Mouse (Mus musculus) CD4-positive, CD25-positive, alpha-beta regulatory T cell, adult 2 months (primary cell): Measurements from ENCODE around the gene Lats2.
"Not testable (repeated sequence)": the region's sequence is repeated elsewhere in the genome, so short reads cannot be mapped to it uniquely, and the experiment has no call there.

ENCODE experiments used
- DNase-seq: peaks from one replicate; pipeline ENCODE4 v3.0.0-alpha.2; 2012; ENCODE audit warnings: low read depth, low spot score

Gene Lats2

DNA sequence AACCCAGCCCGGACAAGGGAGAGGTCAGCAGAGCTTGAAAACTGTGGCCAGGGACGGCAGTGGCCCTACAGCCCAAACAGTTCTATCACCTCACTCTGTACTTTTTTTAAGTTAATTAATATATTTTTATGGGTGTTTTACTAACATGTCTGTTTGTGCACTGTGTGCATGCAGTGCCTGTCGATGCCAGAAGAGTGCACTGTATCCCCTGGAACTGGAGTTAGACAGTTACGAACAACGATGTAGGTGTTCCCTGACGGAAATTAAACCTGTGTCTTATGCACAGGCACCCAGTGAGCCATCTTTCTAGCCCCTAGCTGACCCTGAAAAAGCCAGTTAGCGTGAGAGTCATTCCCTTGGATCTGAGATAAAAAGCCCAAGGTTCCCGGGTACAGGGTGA, 62.6 kb downstream of the Lats2 start:
- DNase-seq: peak; percentile 42

- no peak for DNase-seq
Measured at GRCm38 (mm10) chr14:57694246-57694645, 63.9 kb downstream of the Lats2 start.

- no peak for DNase-seq
Measured at GRCm38 (mm10) chr14:57692517-57693130, 65.6 kb downstream of the Lats2 start.

DNA sequence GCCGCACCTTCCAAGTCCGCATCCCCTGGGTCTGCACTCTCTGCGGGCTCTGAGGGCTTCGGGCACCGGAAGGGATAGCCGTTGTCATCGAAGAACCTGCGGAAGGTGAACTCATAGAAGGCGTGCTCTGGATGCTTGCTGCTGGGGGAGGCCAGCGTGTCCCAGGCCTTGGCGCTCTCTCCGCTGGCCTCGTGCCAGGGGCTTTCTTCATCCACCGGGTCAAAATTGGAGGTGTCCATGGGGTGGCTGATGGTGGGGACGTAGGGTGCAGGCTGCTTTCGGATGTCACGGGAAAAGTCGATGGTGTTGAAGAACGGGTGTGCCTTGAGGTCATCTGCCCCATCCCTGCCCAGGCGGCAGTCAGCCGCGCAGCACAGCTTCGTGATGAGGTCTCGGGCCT, 66.9 kb downstream of the Lats2 start:
- DNase-seq: no peak

DNA sequence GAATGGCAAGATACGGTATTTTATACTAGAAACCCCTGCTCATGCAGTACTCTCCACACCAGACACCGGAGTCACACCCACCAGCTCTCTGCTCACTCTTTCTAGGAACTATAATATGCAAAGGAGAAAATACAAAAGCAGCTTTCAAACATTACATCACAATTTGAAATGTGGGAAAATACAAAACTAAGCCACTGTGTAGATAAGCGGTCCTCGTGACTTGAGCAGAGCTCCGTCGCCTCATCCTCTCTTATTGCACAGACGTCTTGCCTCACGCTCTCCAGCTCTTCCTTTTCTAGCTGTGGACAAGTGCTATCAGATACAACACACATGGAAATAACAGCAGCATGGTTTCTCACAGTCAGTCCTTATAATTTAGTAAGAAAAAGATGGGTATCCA, 67.5 kb downstream of the Lats2 start:
- DNase-seq: no peak

- not testable (repeated sequence) for DNase-seq
Measured at GRCm38 (mm10) chr14:57688066-57688465, 70.1 kb downstream of the Lats2 start.

DNA sequence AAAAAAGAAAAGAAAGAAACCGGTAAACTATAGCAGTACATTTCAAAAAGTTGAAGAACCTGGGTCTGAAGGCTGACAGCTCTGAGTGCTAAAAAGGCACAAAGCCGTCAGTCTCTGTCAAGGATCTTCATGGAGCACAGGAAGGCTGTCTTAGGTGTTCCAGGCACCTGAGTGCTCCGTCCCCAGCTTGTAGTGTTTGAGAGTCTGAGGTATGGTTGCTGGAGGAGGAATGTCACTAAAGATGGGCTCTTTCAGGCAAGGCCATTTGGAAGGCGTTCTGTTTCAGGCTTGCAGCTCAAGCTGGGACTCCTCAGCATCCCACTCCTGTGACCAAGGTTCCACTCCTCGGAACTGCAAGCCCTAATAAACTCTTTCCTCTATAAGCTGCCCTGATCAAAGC, 70.7 kb downstream of the Lats2 start:
- no peak for DNase-seq

GRCm38 (mm10) chr14:57686647-57687046, 71.5 kb downstream of the Lats2 start:
- no peak for DNase-seq

GRCm38 (mm10) chr14:57684579-57684978, 73.6 kb downstream of the Lats2 start:
- peak; percentile 81 for DNase-seq

- DNase-seq: no peak
Measured at GRCm38 (mm10) chr14:57682751-57683150, 75.4 kb downstream of the Lats2 start.

DNA sequence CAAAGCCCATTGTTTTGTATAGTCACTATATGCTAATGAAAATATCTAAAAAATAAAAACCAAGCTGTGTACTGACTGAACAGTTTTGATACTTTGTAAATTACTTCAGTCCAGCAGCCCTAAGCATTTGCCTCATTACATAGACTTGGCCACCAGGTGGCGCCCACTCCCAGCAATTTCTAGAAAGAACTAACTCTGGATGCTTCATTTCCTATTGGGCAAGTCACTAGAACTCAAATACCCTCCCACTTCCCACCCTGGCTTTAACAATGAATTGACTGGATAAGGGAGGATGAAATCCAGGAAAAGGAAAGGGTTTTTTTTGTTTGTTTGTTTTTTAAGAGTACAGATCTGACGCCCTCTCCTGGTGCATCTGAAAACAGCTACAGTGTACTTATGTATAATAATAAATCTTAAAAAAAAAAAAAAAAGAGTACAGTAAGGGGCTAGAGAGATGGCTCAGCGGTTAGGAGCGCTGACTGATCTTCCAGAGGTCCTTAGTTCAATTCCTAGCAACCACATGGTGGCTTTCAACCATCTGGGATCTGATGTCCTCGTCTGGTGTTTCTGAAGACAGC, 78.1 kb downstream of the Lats2 start:
- DNase-seq: peak; percentile 90

DNA sequence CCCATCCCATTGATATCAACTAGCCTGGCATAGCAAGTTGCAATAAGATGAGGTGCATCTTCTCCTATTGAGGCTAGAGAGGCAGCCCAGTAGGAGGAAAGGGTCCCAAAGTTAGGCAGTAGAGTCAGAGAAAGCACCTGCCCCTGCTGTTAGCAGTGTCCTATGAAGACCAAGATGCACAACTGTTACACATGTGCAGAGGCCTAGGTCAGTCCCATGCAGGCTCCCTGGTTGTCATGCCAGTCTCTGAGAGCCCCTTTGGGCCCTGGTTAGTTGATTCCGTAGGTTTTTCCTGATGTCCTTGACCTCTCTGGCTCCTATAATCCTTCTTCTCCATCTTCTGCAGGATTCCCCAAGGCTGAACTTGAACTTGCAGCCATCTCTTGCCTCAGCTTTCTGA, 78.7 kb downstream of the Lats2 start:
- DNase-seq: no peak

DNA sequence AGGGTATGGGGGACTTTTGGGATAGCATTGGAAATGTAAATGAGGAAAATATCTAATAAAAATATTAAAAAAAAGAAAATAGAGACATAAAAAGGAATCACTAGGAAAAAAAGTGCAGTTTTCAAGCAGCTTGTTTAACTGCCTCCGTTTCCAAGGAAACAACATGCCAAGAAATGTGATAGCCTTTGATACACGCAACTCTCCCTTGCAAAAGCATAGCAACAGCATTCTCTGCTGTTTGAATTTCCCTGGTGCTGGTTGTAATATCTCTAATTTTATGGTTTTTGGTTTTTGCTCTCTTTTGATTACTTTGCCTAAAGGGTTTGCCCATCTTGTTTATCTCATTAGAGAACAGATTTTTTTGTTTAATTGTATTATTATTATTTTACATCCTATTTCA, 82.7 kb downstream of the Lats2 start:
- DNase-seq: no peak

DNA sequence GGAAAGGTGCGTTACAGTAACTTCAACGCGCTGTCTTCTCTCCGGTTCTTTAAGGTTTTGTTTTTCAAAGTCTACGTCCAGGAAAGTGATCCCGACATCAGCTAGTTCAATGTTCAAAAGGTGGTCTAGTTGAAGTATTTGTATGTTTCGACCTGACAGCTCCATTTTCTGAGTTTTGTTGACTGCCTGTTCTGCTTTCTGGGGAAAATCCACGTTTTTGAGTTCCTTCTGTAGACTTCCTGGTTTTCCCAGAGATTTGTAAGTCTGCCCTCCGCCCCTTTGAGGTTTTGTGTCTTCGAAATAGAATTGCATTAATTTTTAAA, 92.6 kb downstream of the Lats2 start:
- DNase-seq: no peak

- peak; percentile 90 for DNase-seq
Measured at GRCm38 (mm10) chr14:57664822-57665627, 93.2 kb downstream of the Lats2 start, which contains the start of gene Xpo4. TSS of gene Xpo4 (minus strand) at chr14:57665430.

- peak; percentile 58 for DNase-seq
Measured at GRCm38 (mm10) chr14:57664311-57664821, 93.8 kb downstream of the Lats2 start.

- no peak for DNase-seq
Measured at GRCm38 (mm10) chr14:57663630-57664029, 94.6 kb downstream of the Lats2 start.

GRCm38 (mm10) chr14:57658301-57658700, 99.9 kb downstream of the Lats2 start:
- DNase-seq: peak; percentile 41

DNA sequence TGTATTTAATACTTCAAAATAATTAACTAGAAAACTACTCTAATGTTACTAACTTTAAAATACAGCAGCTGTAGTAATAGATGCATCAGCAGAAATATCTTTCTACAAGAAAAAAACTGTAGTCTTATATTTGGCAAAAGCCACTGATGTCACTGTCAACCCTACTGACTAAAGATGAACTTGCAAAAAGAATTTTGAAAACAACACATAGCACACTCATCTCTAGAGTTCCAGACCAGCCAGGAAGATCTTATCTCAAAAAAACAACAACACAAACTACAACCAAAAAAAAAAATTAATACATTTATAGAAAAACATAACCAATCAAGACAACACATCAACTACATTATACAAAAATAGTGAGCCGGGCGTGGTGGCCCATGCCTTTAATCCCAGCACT, 100.7 kb downstream of the Lats2 start:
- no peak for DNase-seq

DNA sequence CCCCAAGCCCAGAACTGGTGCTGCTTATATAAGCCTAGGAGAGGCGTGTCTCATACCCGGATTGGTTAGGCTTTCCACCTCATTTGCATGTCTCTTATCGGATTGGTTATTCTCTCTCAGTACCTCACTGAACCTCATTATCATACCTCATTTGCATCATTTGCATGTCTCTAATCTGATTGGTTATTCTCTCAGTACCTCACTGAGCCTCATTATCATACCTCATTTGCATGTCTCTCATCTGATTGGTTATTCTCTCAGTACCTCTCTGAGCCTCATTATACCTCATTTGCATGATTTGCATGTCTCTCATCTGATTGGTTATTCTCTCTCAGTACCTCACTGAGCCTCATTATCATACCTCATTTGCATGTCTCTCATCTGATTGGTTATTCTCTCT, 101.7 kb downstream of the Lats2 start:
- not testable (repeated sequence) for DNase-seq

GRCm38 (mm10) chr14:57649501-57649900, 108.7 kb downstream of the Lats2 start:
- peak; percentile 76 for DNase-seq

GRCm38 (mm10) chr14:57646155-57646554, 112.0 kb downstream of the Lats2 start:
- no peak for DNase-seq
